In genomic region chr8:80494819-80495218, GRCm38 (mm10) we compare ENCODE assay signal across 14 mouse cellular contexts. TPM values are rescaled to one million over a fixed set of nuclear protein-coding genes. Genes with fewer than 3 reads are reported as not detected.
DNase-seq lines count a peak whose midpoint lies in the region; ATAC-seq and TF ChIP-seq lines count a peak whose summit lies in the region.
"Had no signal": no experiment of that assay in that cellular context is flagged by ENCODE, and none has a peak within 500 bp of the region (broad histone marks: within the 10 kb centered on the region; RNA-seq: fewer than 3 reads in every experiment).

No protein-coding gene starts in this region.

- no peak for TF ChIP-seq EP300 in heart, adult 2 months (IDR thresholded peaks at IDR 0.05; ENCODE audit: insufficient read depth, low read depth, low read length)
- TF ChIP-seq EP300 in liver, postnatal 0 days (IDR thresholded peaks at IDR 0.05; ENCODE audit: low read depth): no peak

- H3K79me2 ChIP-seq in heart, adult 2 months (replicated peaks; ENCODE audit: control insufficient read depth, insufficient read depth, low read length): no peaks in the 10 kb centered on the region

- H3K27ac ChIP-seq in heart, embryonic 11.5 days (ENCODE audit: low read depth, low read length): peak overlapping the region; percentile 46; the same call in 1 of the 2 replicates
- no peak overlapping the region for H3K27ac ChIP-seq in heart, adult 2 months
- H3K27ac ChIP-seq in midbrain, embryonic 13.5 days: no peak overlapping the region
- no peak overlapping the region for H3K27ac ChIP-seq in midbrain, postnatal 0 days (ENCODE audit: low read depth, low read length)
- no peak overlapping the region for H3K27ac ChIP-seq in forebrain, embryonic 15.5 days (replicated peaks)
- H3K27ac ChIP-seq in liver, postnatal 0 days (ENCODE audit: low read depth): peak overlapping the region; percentile 85
- H3K27ac ChIP-seq in intestine, embryonic 15.5 days: no peak overlapping the region
- H3K27ac ChIP-seq: embryonic facial prominence, embryonic 13.5 days had no signal

- no peaks in the 10 kb centered on the region for H3K36me3 ChIP-seq in heart, embryonic 11.5 days (ENCODE audit: control insufficient read depth, insufficient read depth, low read length)
- no peaks in the 10 kb centered on the region for H3K36me3 ChIP-seq in heart, adult 2 months (ENCODE audit: control insufficient read depth, insufficient read depth, low read length)
- no peaks in the 10 kb centered on the region for H3K36me3 ChIP-seq in midbrain, embryonic 13.5 days
- no peaks in the 10 kb centered on the region for H3K36me3 ChIP-seq in midbrain, postnatal 0 days (ENCODE audit: insufficient read depth, low read length)
- H3K36me3 ChIP-seq in forebrain, embryonic 15.5 days: no peaks in the 10 kb centered on the region
- peaks cover 28% of the 10 kb centered on the region for H3K36me3 ChIP-seq in liver, postnatal 0 days (replicated peaks; ENCODE audit: insufficient read depth, low read length)
- H3K36me3 ChIP-seq in intestine, embryonic 15.5 days: no peaks in the 10 kb centered on the region
- H3K36me3 ChIP-seq: embryonic facial prominence, embryonic 13.5 days had no signal

- 0 out of 2 replicates have a peak, but pooled peaks have one; percentile 46 for ATAC-seq in heart, embryonic 11.5 days (replicated peaks; ENCODE audit: insufficient number of reproducible peaks, low FRiP score, low TSS enrichment)
- peak; percentile 69 for ATAC-seq in midbrain, embryonic 13.5 days
- ATAC-seq in midbrain, postnatal 0 days (ENCODE audit: low FRiP score): no peak
- peak; percentile 53; the same call in 1 of the 2 replicates for ATAC-seq in forebrain, embryonic 15.5 days (replicated peaks)
- peak; percentile 31 for ATAC-seq in liver, postnatal 0 days
- ATAC-seq in intestine, embryonic 15.5 days: no peak

- H3K27me3 ChIP-seq in heart, embryonic 11.5 days (ENCODE audit: control insufficient read depth, insufficient read depth, low read length): no peaks in the 10 kb centered on the region
- H3K27me3 ChIP-seq in heart, adult 2 months (ENCODE audit: control insufficient read depth, insufficient read depth, low read length): no peaks in the 10 kb centered on the region
- 0 out of 2 replicates have a peak, but pooled peaks cover 4% of the 10 kb centered on the region for H3K27me3 ChIP-seq in midbrain, embryonic 13.5 days
- no peaks in the 10 kb centered on the region for H3K27me3 ChIP-seq in midbrain, postnatal 0 days (ENCODE audit: insufficient read depth, low read length)
- no peaks in the 10 kb centered on the region for H3K27me3 ChIP-seq in forebrain, embryonic 15.5 days
- no peaks in the 10 kb centered on the region for H3K27me3 ChIP-seq in liver, postnatal 0 days (ENCODE audit: insufficient read depth, low read length)
- no peaks in the 10 kb centered on the region for H3K27me3 ChIP-seq in intestine, embryonic 15.5 days (replicated peaks)
- H3K27me3 ChIP-seq: embryonic facial prominence, embryonic 13.5 days had no signal

- intact Hi-C loops in heart, adult 2 months (cut with DNase I): loop anchor here (5.0 kb wide), 1 partner anchor 502 kb away; no protein-coding TSS in a partner anchor

- no peak overlapping the region for H3K4me2 ChIP-seq in heart, embryonic 11.5 days
- H3K4me2 ChIP-seq in midbrain, embryonic 13.5 days (replicated peaks): no peak overlapping the region
- H3K4me2 ChIP-seq in midbrain, postnatal 0 days (ENCODE audit: low read depth, low read length, poor library complexity, severe bottlenecking): no peak overlapping the region
- no peak overlapping the region for H3K4me2 ChIP-seq in forebrain, embryonic 15.5 days (replicated peaks)
- no peak overlapping the region for H3K4me2 ChIP-seq in liver, postnatal 0 days (ENCODE audit: low read depth, low read length)
- H3K4me2 ChIP-seq in intestine, embryonic 15.5 days (replicated peaks): no peak overlapping the region
- H3K4me2 ChIP-seq: embryonic facial prominence, embryonic 13.5 days had no signal

- TF ChIP-seq CTCF in heart, adult 2 months (IDR thresholded peaks at IDR 0.05): no peak
- no peak for TF ChIP-seq CTCF in midbrain, postnatal 0 days (IDR thresholded peaks at IDR 0.05)
- no peak for TF ChIP-seq CTCF in liver, postnatal 0 days (IDR thresholded peaks at IDR 0.05; ENCODE audit: low read depth)

- H3K4me1 ChIP-seq in heart, embryonic 11.5 days (ENCODE audit: control insufficient read depth, insufficient read depth, low read length): no peaks in the 10 kb centered on the region
- no peaks in the 10 kb centered on the region for H3K4me1 ChIP-seq in heart, adult 2 months (ENCODE audit: control insufficient read depth, insufficient read depth, low read length)
- peaks cover 7% of the 10 kb centered on the region for H3K4me1 ChIP-seq in midbrain, embryonic 13.5 days (replicated peaks)
- no peaks in the 10 kb centered on the region for H3K4me1 ChIP-seq in midbrain, postnatal 0 days (ENCODE audit: insufficient read depth, low read length)
- H3K4me1 ChIP-seq in forebrain, embryonic 15.5 days: peaks cover 7% of the 10 kb centered on the region
- H3K4me1 ChIP-seq in liver, postnatal 0 days (ENCODE audit: insufficient read depth): peaks cover 4% of the 10 kb centered on the region; the same call in 1 of the 2 replicates
- H3K4me1 ChIP-seq in intestine, embryonic 15.5 days (replicated peaks): no peaks in the 10 kb centered on the region

- 82% methylated on average over 5 of the region's 5 CpGs for WGBS in heart, embryonic 11.5 days (ENCODE audit: insufficient replicate concordance)
- WGBS in heart, adult 2 months: 87% methylated on average over 5 of the region's 5 CpGs
- 92% methylated on average over 5 of the region's 5 CpGs for WGBS in midbrain, embryonic 13.5 days
- WGBS in midbrain, postnatal 0 days: 85% methylated on average over 5 of the region's 5 CpGs
- WGBS in forebrain, embryonic 15.5 days: 82% methylated on average over 5 of the region's 5 CpGs
- WGBS in liver, postnatal 0 days (ENCODE audit: insufficient replicate concordance): 51% methylated on average over 5 of the region's 5 CpGs
- WGBS in intestine, embryonic 15.5 days: 81% methylated on average over 5 of the region's 5 CpGs

- no peaks in the 10 kb centered on the region for H3K9me3 ChIP-seq in heart, embryonic 11.5 days (replicated peaks; ENCODE audit: control insufficient read depth, low read length)
- no peaks in the 10 kb centered on the region for H3K9me3 ChIP-seq in midbrain, embryonic 13.5 days
- no peaks in the 10 kb centered on the region for H3K9me3 ChIP-seq in midbrain, postnatal 0 days (ENCODE audit: low read length)
- H3K9me3 ChIP-seq in forebrain, embryonic 15.5 days: no peaks in the 10 kb centered on the region
- no peaks in the 10 kb centered on the region for H3K9me3 ChIP-seq in liver, postnatal 0 days (ENCODE audit: low read length)
- H3K9me3 ChIP-seq in intestine, embryonic 15.5 days: no peaks in the 10 kb centered on the region
- H3K9me3 ChIP-seq: embryonic facial prominence, embryonic 13.5 days had no signal

- peak overlapping the region; percentile 28; the same call in 1 of the 2 replicates for H3K4me3 ChIP-seq in heart, embryonic 11.5 days (ENCODE audit: low read depth, low read length)
- H3K4me3 ChIP-seq in heart, adult 2 months: no peak overlapping the region
- H3K4me3 ChIP-seq in midbrain, embryonic 13.5 days (replicated peaks): no peak overlapping the region
- no peak overlapping the region for H3K4me3 ChIP-seq in midbrain, postnatal 0 days (ENCODE audit: low read depth, low read length)
- no peak overlapping the region for H3K4me3 ChIP-seq in forebrain, embryonic 15.5 days
- peak overlapping the region; percentile 56 for H3K4me3 ChIP-seq in liver, postnatal 0 days (ENCODE audit: low read depth, low read length)
- no peak overlapping the region for H3K4me3 ChIP-seq in intestine, embryonic 15.5 days (replicated peaks)
- H3K4me3 ChIP-seq: embryonic facial prominence, embryonic 13.5 days had no signal

- H3K9ac ChIP-seq in heart, embryonic 11.5 days (ENCODE audit: low read depth, low read length): 0 out of 2 replicates have a peak overlapping the region, but pooled peaks have one; percentile 44
- H3K9ac ChIP-seq in heart, adult 2 months (ENCODE audit: low read depth, low read length): no peak overlapping the region
- no peak overlapping the region for H3K9ac ChIP-seq in midbrain, embryonic 13.5 days (replicated peaks)
- H3K9ac ChIP-seq in midbrain, postnatal 0 days (replicated peaks; ENCODE audit: low read length, poor library complexity, severe bottlenecking): no peak overlapping the region
- H3K9ac ChIP-seq in forebrain, embryonic 15.5 days (replicated peaks): no peak overlapping the region
- H3K9ac ChIP-seq in liver, postnatal 0 days (replicated peaks): peak overlapping the region; percentile 64
- no peak overlapping the region for H3K9ac ChIP-seq in intestine, embryonic 15.5 days
- H3K9ac ChIP-seq: embryonic facial prominence, embryonic 13.5 days had no signal

- DNase-seq in heart, adult 2 months: no peak
- DNase-seq in midbrain, postnatal 0 days (ENCODE audit: low spot score): no peak
- peak; percentile 44 for DNase-seq in liver, postnatal 0 days
- no peak for DNase-seq in Muller cell, postnatal 12 days (ENCODE audit: inconsistent ontology term)
- DNase-seq: cerebellum, adult 2 months; left cerebral cortex, postnatal 4 days; thymus, postnatal 36 days had no signal

- TF ChIP-seq POLR2A in heart, adult 2 months (IDR thresholded peaks at IDR 0.05; ENCODE audit: insufficient read depth, low read depth, low read length): no peak

RNA-seq across cellular contexts. Expression of gene Gypa, which starts 1.2 kb away (rescaled TPM):
- polyA plus RNA-seq in heart, embryonic 11.5 days (2014; fragmentation: Nextera tagmentation; extraction: Ambion mirVana): 51.9 and 61.0 TPM in 2 replicates
- 1 to 10 TPM in 1 of 2 experiments, not detected in 1; 1.8 TPM for total RNA-seq in heart, adult 2 months (2021)
- 0.32 and 2.7 TPM in 2 replicates for polyA plus RNA-seq in heart, adult 2 months (2012; rRNA removed)
- polyA plus RNA-seq in midbrain, embryonic 13.5 days (2015; fragmentation: Nextera tagmentation; extraction: Ambion mirVana): 2.4 and 4.2 TPM in 2 replicates
- 1.7 TPM in 1 of 2 replicates, not detected in the other for total RNA-seq in midbrain, postnatal 0 days (2014; rRNA removed)
- polyA plus RNA-seq in midbrain, postnatal 0 days (2015; fragmentation: Nextera tagmentation; extraction: Ambion mirVana): 0.32 and 0.37 TPM in 2 replicates
- polyA plus RNA-seq in forebrain, embryonic 15.5 days (2015; fragmentation: Nextera tagmentation; extraction: Ambion mirVana): 2.5 and 4.2 TPM in 2 replicates
- polyA plus RNA-seq in liver, postnatal 0 days (2015; fragmentation: Nextera tagmentation; extraction: Ambion mirVana): 278 and 289 TPM in 2 replicates
- 13.7 and 14.1 TPM in 2 replicates for polyA plus RNA-seq in intestine, embryonic 15.5 days (2015; fragmentation: Nextera tagmentation; extraction: Ambion mirVana)
- total RNA-seq: layer of hippocampus, adult 8-10 months; left cerebral cortex, postnatal 4 days had no signal
- polyA plus RNA-seq: C2C12 had no signal

Comparison
In these comparisons a context has a peak if more than half of its experiments do, and no peak if none do; other contexts are left out.
1. ATAC-seq: peak in heart, embryonic 11.5 days (single experiment), midbrain, embryonic 13.5 days (single experiment), forebrain, embryonic 15.5 days (single experiment) and liver, postnatal 0 days (single experiment); none in midbrain, postnatal 0 days (single experiment) and intestine, embryonic 15.5 days (single experiment).
2. H3K27ac ChIP-seq: peak in heart, embryonic 11.5 days (single experiment) and liver, postnatal 0 days (single experiment); none in heart, adult 2 months (single experiment), midbrain, embryonic 13.5 days (single experiment), midbrain, postnatal 0 days (single experiment), forebrain, embryonic 15.5 days (single experiment) and intestine, embryonic 15.5 days (single experiment).
3. H3K4me3 ChIP-seq: peak in heart, embryonic 11.5 days (single experiment) and liver, postnatal 0 days (single experiment); none in heart, adult 2 months (single experiment), midbrain, embryonic 13.5 days (single experiment), midbrain, postnatal 0 days (single experiment), forebrain, embryonic 15.5 days (single experiment) and intestine, embryonic 15.5 days (single experiment).
4. H3K9ac ChIP-seq: peak in heart, embryonic 11.5 days (single experiment) and liver, postnatal 0 days (single experiment); none in heart, adult 2 months (single experiment), midbrain, embryonic 13.5 days (single experiment), midbrain, postnatal 0 days (single experiment), forebrain, embryonic 15.5 days (single experiment) and intestine, embryonic 15.5 days (single experiment).